Mouse (Mus musculus): ENCODE results near the gene Grb2. TPM values are rescaled to one million over a fixed set of nuclear protein-coding genes. Genes with fewer than 3 reads are reported as not detected.

Gene Grb2
- total RNA-seq, 2 experiments from 2014 or later, result 116 to 135 TPM

- DNase-seq (ENCODE audit: low spot score in 2 of 2), result no peak
These were observed 97.2 kb downstream of the Grb2 start for GRCm38 (mm10) chr11:115611173-115611572.

- DNase-seq (ENCODE audit: low spot score in 2 of 2), result no peak
These were observed 98.8 kb downstream of the Grb2 start for GRCm38 (mm10) chr11:115609576-115609975.

- DNase-seq (ENCODE audit: low spot score in 2 of 2), result no peak
These were observed 99.7 kb downstream of the Grb2 start for GRCm38 (mm10) chr11:115608421-115609399.

- no peak for DNase-seq (ENCODE audit: low spot score in 2 of 2)
These were observed 101.7 kb downstream of the Grb2 start for GRCm38 (mm10) chr11:115606733-115607132.

GRCm38 (mm10) chr11:115604304-115604696, 104.1 kb downstream of the Grb2 start:
- DNase-seq (ENCODE audit: low spot score in 2 of 2), result peak in 1 of 2 experiments; percentile 38

- DNase-seq (ENCODE audit: low spot score in 2 of 2), result peak; percentile 84 to 87
These were observed 104.7 kb downstream of the Grb2 start, which contains the start of the genes Mrps7 and Gga3 for GRCm38 (mm10) chr11:115603476-115604303. Gene Mrps7, plus strand, starts transcription at chr11:115603925. Gene Gga3, minus strand, starts transcription at chr11:115604051.

GRCm38 (mm10) chr11:115603128-115603475, 105.3 kb downstream of the Grb2 start:
- DNase-seq (ENCODE audit: low spot score in 2 of 2), result no peak

- no peak for DNase-seq (ENCODE audit: low spot score in 2 of 2)
These were observed 107.2 kb downstream of the Grb2 start for GRCm38 (mm10) chr11:115601174-115601573.

GRCm38 (mm10) chr11:115600743-115601142, 107.7 kb downstream of the Grb2 start:
- DNase-seq (ENCODE audit: low spot score in 2 of 2), result no peak

GRCm38 (mm10) chr11:115599722-115600121, 108.7 kb downstream of the Grb2 start:
- no peak for DNase-seq (ENCODE audit: low spot score in 2 of 2)

GRCm38 (mm10) chr11:115598309-115598708, 110.1 kb downstream of the Grb2 start:
- DNase-seq (ENCODE audit: low spot score in 2 of 2), result no peak

- DNase-seq (ENCODE audit: low spot score in 2 of 2), result no peak
These were observed 113.2 kb downstream of the Grb2 start for GRCm38 (mm10) chr11:115595209-115595608.

Other genes with a start within 250 kb of the Grb2 start
- gene Slc16a5, start 246.1 kb downstream of the Grb2 start, total RNA-seq (2021), result 1 to 10 TPM in 1 of 2 experiments, under 1 TPM in 1; 0.51 to 3.6 TPM
- 1 to 10 TPM; 7.6 to 8.5 TPM for gene Armc7, start 232.9 kb downstream of the Grb2 start, total RNA-seq (2021)
- gene Nt5c, start 216.7 kb downstream of the Grb2 start, total RNA-seq (2021), result 100 to 1,000 TPM in 1 of 2 experiments, 10 to 100 TPM in 1; 91.6 to 113 TPM
- 100 to 1,000 TPM; 149 to 164 TPM for gene Jpt1, start 194.2 kb downstream of the Grb2 start, total RNA-seq (2021)
- gene Sumo2, start 172.3 kb downstream of the Grb2 start, total RNA-seq (2021), result 100 to 1,000 TPM; 361 to 374 TPM
- gene Nup85, start 144.2 kb downstream of the Grb2 start, total RNA-seq (2021), result 10 to 100 TPM; 68.9 to 73.6 TPM
- gene Mrps7, start 104.7 kb downstream of the Grb2 start, total RNA-seq (2021), result 10 to 100 TPM; 72.9 to 77.3 TPM
- gene Gga3, start 104.5 kb downstream of the Grb2 start, total RNA-seq (2021), result 10 to 100 TPM; 29.1 to 34.6 TPM
- 100 to 1,000 TPM; 150 to 165 TPM for gene Mif4gd, start 95.6 kb downstream of the Grb2 start, total RNA-seq (2021)
- gene Slc25a19, start 80.3 kb downstream of the Grb2 start, total RNA-seq (2021), result 10 to 100 TPM; 58.4 to 69.9 TPM
- gene Tmem94, start 56.8 kb upstream of the Grb2 start, total RNA-seq (2021), result 10 to 100 TPM; 67.4 to 71.0 TPM
- gene Caskin2, start 105.0 kb upstream of the Grb2 start, total RNA-seq (2021), result 10 to 100 TPM; 59.9 to 61.1 TPM
- gene Tsen54, start 106.1 kb upstream of the Grb2 start, total RNA-seq (2021), result 10 to 100 TPM; 25.4 to 26.3 TPM
- 10 to 100 TPM; 15.8 to 25.6 TPM for gene Llgl2, start 115.5 kb upstream of the Grb2 start, total RNA-seq (2021)
- 1 to 10 TPM; 1.1 to 6.8 TPM for gene Myo15b, start 149.8 kb upstream of the Grb2 start, total RNA-seq (2021)
- 1 to 10 TPM; 2.1 to 2.3 TPM for gene Smim5, start 191.4 kb upstream of the Grb2 start, total RNA-seq (2021)
- 1 to 10 TPM in 1 of 2 experiments, not detected in 1; 1.8 TPM for gene Smim6, start 203.4 kb upstream of the Grb2 start, total RNA-seq (2021)
- 10 to 100 TPM; 44.9 to 51.5 TPM for gene Sap30bp, start 224.7 kb upstream of the Grb2 start, total RNA-seq (2021)
- gene Recql5, start 224.9 kb upstream of the Grb2 start, total RNA-seq (2021), result 10 to 100 TPM; 28.6 to 28.8 TPM